Mouse (Mus musculus) left cerebral cortex, adult 6 months (tissue): ENCODE measurements around the gene Olfr846. TPM values are rescaled to one million over a fixed set of nuclear protein-coding genes. Genes with fewer than 3 reads are reported as not detected.

Experiments
- long read RNA-seq, 2 experiments: library from polyadenylated mRNA; unstranded; transcript quantifications; one replicate each; pipeline ENCODE4 v2.0.0; 2019 to 2020
- polyA plus RNA-seq: library from polyadenylated mRNA; unstranded; fragments of <200 nt; fragmentation: Nextera tagmentation; gene quantifications from 2 replicates; pipeline ENCODE4 v1.2.3, GENCODE M21; 2021

The Olfr846 gene
- not detected in 2 replicates for polyA plus RNA-seq
- long read RNA-seq, experiment 1, result 0 reads
- long read RNA-seq, experiment 2, result 0 reads

GRCm38 (mm10) chr9:19363905-19364304, at the start of gene Olfr846:
Gene Olfr846, minus strand, starts transcription at chr9:19364005.

GRCm38 (mm10) chr9:19378569-19378968, 14.8 kb upstream of the Olfr846 start, which contains the start of gene Olfr847:
Gene Olfr847, minus strand, starts transcription at chr9:19378669.

GRCm38 (mm10) chr9:19336157-19336556, 27.6 kb downstream of the Olfr846 start, which contains the start of gene Olfr845:
Gene Olfr845, plus strand, starts transcription at chr9:19336457.

GRCm38 (mm10) chr9:19316047-19316446, 47.8 kb downstream of the Olfr846 start, which contains the start of gene Olfr844:
Gene Olfr844, plus strand, starts transcription at chr9:19316347.

Other genes starting within 250 kb of the Olfr846 start
- not detected in 2 replicates for gene Olfr836, start 243.6 kb downstream of the Olfr846 start, polyA plus RNA-seq
- gene Olfr837, start 227.7 kb downstream of the Olfr846 start, polyA plus RNA-seq, result not detected in 2 replicates
- gene Olfr839-ps1, start 186.7 kb downstream of the Olfr846 start, polyA plus RNA-seq, result not detected in 2 replicates
- not detected in 2 replicates for gene Olfr843, start 112.0 kb downstream of the Olfr846 start, polyA plus RNA-seq
- not detected in 2 replicates for gene Olfr844, start 47.7 kb downstream of the Olfr846 start, polyA plus RNA-seq
- gene Olfr845, start 27.5 kb downstream of the Olfr846 start, polyA plus RNA-seq, result not detected in 2 replicates
- not detected in 2 replicates for gene Olfr847, start 14.7 kb upstream of the Olfr846 start, polyA plus RNA-seq
- not detected in 2 replicates for gene Olfr849, start 76.3 kb upstream of the Olfr846 start, polyA plus RNA-seq
- gene Olfr850, start 114.2 kb upstream of the Olfr846 start, polyA plus RNA-seq, result not detected in 2 replicates
- gene Olfr851, start 129.3 kb upstream of the Olfr846 start, polyA plus RNA-seq, result not detected in 2 replicates
- gene Olfr853, start 177.1 kb upstream of the Olfr846 start, polyA plus RNA-seq, result not detected in 2 replicates
- gene Olfr854, start 203.4 kb upstream of the Olfr846 start, polyA plus RNA-seq, result not detected in 2 replicates
- gene Olfr855, start 218.6 kb upstream of the Olfr846 start, polyA plus RNA-seq, result not detected in 2 replicates